Mouse (Mus musculus): Measurements from ENCODE around the gene Cwc27. TPM values are rescaled to one million over a fixed set of nuclear protein-coding genes. Genes with fewer than 3 reads are reported as not detected.

The Cwc27 gene
- 23.7 and 26.2 TPM in 2 replicates for polyA plus RNA-seq (2015; fragmentation: Nextera tagmentation; extraction: Ambion mirVana)

- H3K4me3 ChIP-seq = peak within 1 kb of the TSS; percentile 71
- no peaks in the 10 kb centered on the region for H3K9me3 ChIP-seq
- peaks cover 18% of the 10 kb centered on the region for H3K4me1 ChIP-seq
- no peaks in the 10 kb centered on the region for H3K27me3 ChIP-seq
- ATAC-seq (ENCODE audit: borderline replicate concordance, extremely low read depth, low FRiP score, low TSS enrichment) = peak; percentile 94
- H3K27ac ChIP-seq = peak within 1 kb of the TSS; percentile 79
- peak within 1 kb of the TSS; percentile 62 for H3K4me2 ChIP-seq
- WGBS = under 1% methylated on average over 50 of the region's 50 CpGs
- peak within 1 kb of the TSS; percentile 81 for H3K9ac ChIP-seq
- H3K36me3 ChIP-seq = no peaks in the 10 kb centered on the region
Observed at GRCm38 (mm10) chr13:104816635-104817571, at the start of gene Cwc27. Gene Cwc27 (minus strand): TSS chr13:104817142.

GRCm38 (mm10) chr13:104866726-104867125, 49.8 kb upstream of the Cwc27 start:
- H3K4me3 ChIP-seq = no peak overlapping the region
- H3K9me3 ChIP-seq = no peaks in the 10 kb centered on the region
- no peaks in the 10 kb centered on the region for H3K36me3 ChIP-seq
- no peak overlapping the region for H3K27ac ChIP-seq
- no peaks in the 10 kb centered on the region for H3K4me1 ChIP-seq
- no peak overlapping the region for H3K4me2 ChIP-seq
- 84% methylated on average over 5 of the region's 5 CpGs for WGBS
- peaks cover 18% of the 10 kb centered on the region for H3K27me3 ChIP-seq
- no peak for ATAC-seq (ENCODE audit: borderline replicate concordance, extremely low read depth, low FRiP score, low TSS enrichment)
- H3K9ac ChIP-seq = no peak overlapping the region

- H3K4me2 ChIP-seq = peak within 1 kb of the TSS; percentile 88
- 4% methylated on average over 38 of the region's 38 CpGs for WGBS
- H3K4me3 ChIP-seq = peak within 1 kb of the TSS; percentile 42
- H3K27me3 ChIP-seq = peaks cover 18% of the 10 kb centered on the region
- H3K9me3 ChIP-seq = no peaks in the 10 kb centered on the region
- peak; percentile 75 for ATAC-seq (ENCODE audit: borderline replicate concordance, extremely low read depth, low FRiP score, low TSS enrichment)
- H3K27ac ChIP-seq = no peak within 1 kb of the TSS
- no peaks in the 10 kb centered on the region for H3K4me1 ChIP-seq
- H3K9ac ChIP-seq = peak within 1 kb of the TSS; percentile 36
- no peaks in the 10 kb centered on the region for H3K36me3 ChIP-seq
Observed at GRCm38 (mm10) chr13:104863127-104863979, 46.4 kb upstream of the Cwc27 start, which contains the start of gene Shisal2b. Gene Shisal2b (minus strand): TSS chr13:104863893.

- Histone ChIP-seq H3K9me3 (no peaks in the 10 kb centered on the region), H3K27me3 (no peaks in the 10 kb centered on the region), H3K4me1 (no peaks in the 10 kb centered on the region), H3K4me2 (no peak overlapping the region), H3K27ac (no peak overlapping the region), H3K9ac (no peak overlapping the region), H3K36me3 (no peaks in the 10 kb centered on the region), H3K4me3 (no peak overlapping the region)
- no peak for ATAC-seq (ENCODE audit: borderline replicate concordance, extremely low read depth, low FRiP score, low TSS enrichment)
- WGBS = 71% methylated on average over 2 of the region's 2 CpGs
Observed at GRCm38 (mm10) chr13:104853645-104854044, 36.7 kb upstream of the Cwc27 start.

GRCm38 (mm10) chr13:104843295-104844089, 26.6 kb upstream of the Cwc27 start:
- WGBS = 82% methylated on average over 11 of the region's 13 CpGs
- no peak overlapping the region for H3K4me3 ChIP-seq
- no peaks in the 10 kb centered on the region for H3K4me1 ChIP-seq
- no peak overlapping the region for H3K4me2 ChIP-seq
- ATAC-seq (ENCODE audit: borderline replicate concordance, extremely low read depth, low FRiP score, low TSS enrichment) = no peak
- H3K27ac ChIP-seq = no peak overlapping the region
- H3K36me3 ChIP-seq = peaks cover 4% of the 10 kb centered on the region; the same call in 1 of the 2 replicates
- H3K9ac ChIP-seq = no peak overlapping the region
- H3K27me3 ChIP-seq = no peaks in the 10 kb centered on the region
- no peaks in the 10 kb centered on the region for H3K9me3 ChIP-seq

- Histone ChIP-seq H3K4me3 (no peak overlapping the region), H3K27ac (no peak overlapping the region), H3K4me2 (no peak overlapping the region), H3K36me3 (peaks cover 7% of the 10 kb centered on the region), H3K9ac (no peak overlapping the region), H3K4me1 (no peaks in the 10 kb centered on the region), H3K9me3 (no peaks in the 10 kb centered on the region), H3K27me3 (no peaks in the 10 kb centered on the region)
- no peak for ATAC-seq (ENCODE audit: borderline replicate concordance, extremely low read depth, low FRiP score, low TSS enrichment)
- 51% methylated on average over 4 of the region's 4 CpGs for WGBS
Observed at GRCm38 (mm10) chr13:104841937-104842336, 25.0 kb upstream of the Cwc27 start.

- no peak overlapping the region for H3K4me3 ChIP-seq
- no peaks in the 10 kb centered on the region for H3K27me3 ChIP-seq
- H3K4me2 ChIP-seq = no peak overlapping the region
- H3K4me1 ChIP-seq = no peaks in the 10 kb centered on the region
- ATAC-seq (ENCODE audit: borderline replicate concordance, extremely low read depth, low FRiP score, low TSS enrichment) = no peak
- H3K9ac ChIP-seq = no peak overlapping the region
- peaks cover 32% of the 10 kb centered on the region for H3K36me3 ChIP-seq
- no peaks in the 10 kb centered on the region for H3K9me3 ChIP-seq
- no peak overlapping the region for H3K27ac ChIP-seq
- 71% methylated on average over 7 of the region's 7 CpGs for WGBS
Observed at GRCm38 (mm10) chr13:104837628-104838027, 20.7 kb upstream of the Cwc27 start.

GRCm38 (mm10) chr13:104832811-104833210, 15.9 kb upstream of the Cwc27 start:
- Histone ChIP-seq H3K4me2 (no peak overlapping the region), H3K9me3 (no peaks in the 10 kb centered on the region), H3K9ac (no peak overlapping the region), H3K4me3 (no peak overlapping the region), H3K27ac (no peak overlapping the region), H3K36me3 (peaks cover 49% of the 10 kb centered on the region), H3K4me1 (no peaks in the 10 kb centered on the region), H3K27me3 (no peaks in the 10 kb centered on the region)
- WGBS = 92% methylated on average over 13 of the region's 13 CpGs
- ATAC-seq (ENCODE audit: borderline replicate concordance, extremely low read depth, low FRiP score, low TSS enrichment) = no peak

- H3K9me3 ChIP-seq = no peaks in the 10 kb centered on the region
- no peak overlapping the region for H3K4me3 ChIP-seq
- H3K36me3 ChIP-seq = peaks cover 27% of the 10 kb centered on the region
- no peak for ATAC-seq (ENCODE audit: borderline replicate concordance, extremely low read depth, low FRiP score, low TSS enrichment)
- H3K4me2 ChIP-seq = no peak overlapping the region
- no peak overlapping the region for H3K9ac ChIP-seq
- H3K27ac ChIP-seq = no peak overlapping the region
- 76% methylated on average over 2 of the region's 2 CpGs for WGBS
- H3K4me1 ChIP-seq = 0 out of 2 replicates have a peak, but pooled peaks cover 3% of the 10 kb centered on the region
- no peaks in the 10 kb centered on the region for H3K27me3 ChIP-seq
Observed at GRCm38 (mm10) chr13:104825470-104825869, 8.5 kb upstream of the Cwc27 start.

- no peak for ATAC-seq (ENCODE audit: borderline replicate concordance, extremely low read depth, low FRiP score, low TSS enrichment)
- Histone ChIP-seq H3K9me3 (no peaks in the 10 kb centered on the region), H3K4me3 (no peak overlapping the region), H3K36me3 (peaks cover 5% of the 10 kb centered on the region), H3K27me3 (no peaks in the 10 kb centered on the region), H3K4me2 (no peak overlapping the region), H3K27ac (no peak overlapping the region), H3K4me1 (peaks cover 11% of the 10 kb centered on the region), H3K9ac (no peak overlapping the region)
- 32% methylated on average over 8 of the region's 8 CpGs for WGBS
Observed at GRCm38 (mm10) chr13:104822411-104822838, 5.5 kb upstream of the Cwc27 start.

- no peak overlapping the region for H3K27ac ChIP-seq
- no peak overlapping the region for H3K4me3 ChIP-seq
- H3K9me3 ChIP-seq = no peaks in the 10 kb centered on the region
- H3K36me3 ChIP-seq = peaks cover under 1% of the 10 kb centered on the region
- H3K4me2 ChIP-seq = no peak overlapping the region
- H3K4me1 ChIP-seq = peaks cover 11% of the 10 kb centered on the region
- no peak overlapping the region for H3K9ac ChIP-seq
- 92% methylated on average over 1 of the region's 1 CpGs for WGBS
- no peak for ATAC-seq (ENCODE audit: borderline replicate concordance, extremely low read depth, low FRiP score, low TSS enrichment)
- H3K27me3 ChIP-seq = no peaks in the 10 kb centered on the region
Observed at GRCm38 (mm10) chr13:104821908-104822307, 5.0 kb upstream of the Cwc27 start.
